Mouse (Mus musculus): ENCODE data around the gene Adamts4. TPM values are rescaled to one million over a fixed set of nuclear protein-coding genes. Genes with fewer than 3 reads are reported as not detected.
A peak's percentile ranks its signal among the peaks of the same experiment; 100 is the strongest.

The Adamts4 gene
- polyA plus RNA-seq, 1 experiment from 2014 or later, result 2.5 TPM

GRCm38 (mm10) chr1:171216241-171216955 is 33.8 kb upstream of the Adamts4 start:
- no peak for DNase-seq (ENCODE audit: low spot score)
- H3K27me3 ChIP-seq (replicated peaks; ENCODE audit: control insufficient read depth, insufficient read depth, low read length), result no peaks in the 10 kb centered on the region
- no peak overlapping the region for H3K4me2 ChIP-seq (ENCODE audit: low read length)
- no peak overlapping the region for H3K27ac ChIP-seq (ENCODE audit: low read depth, low read length)
- peaks cover 23% of the 10 kb centered on the region for H3K36me3 ChIP-seq (ENCODE audit: control insufficient read depth, insufficient read depth, low read length)
- H3K9me3 ChIP-seq (replicated peaks; ENCODE audit: control insufficient read depth, low read length), result no peaks in the 10 kb centered on the region
- 89% methylated on average over 18 of the region's 18 CpGs for WGBS
- H3K4me1 ChIP-seq (ENCODE audit: control insufficient read depth, insufficient read depth, low read length), result peaks cover 2% of the 10 kb centered on the region
- no peak overlapping the region for H3K9ac ChIP-seq (ENCODE audit: low read length)
- no peak for ATAC-seq
- no peak overlapping the region for H3K4me3 ChIP-seq (ENCODE audit: low read depth, low read length)

- Histone ChIP-seq H3K36me3 (ENCODE audit: control insufficient read depth, insufficient read depth, low read length) (peaks cover 23% of the 10 kb centered on the region), H3K4me3 (ENCODE audit: low read depth, low read length) (peak overlapping the region; percentile 16; the same call in 1 of the 2 replicates), H3K9ac (ENCODE audit: low read length) (no peak overlapping the region), H3K27ac (ENCODE audit: low read depth, low read length) (no peak overlapping the region), H3K27me3 (replicated peaks; ENCODE audit: control insufficient read depth, insufficient read depth, low read length) (no peaks in the 10 kb centered on the region), H3K9me3 (replicated peaks; ENCODE audit: control insufficient read depth, low read length) (no peaks in the 10 kb centered on the region), H3K4me1 (ENCODE audit: control insufficient read depth, insufficient read depth, low read length) (peaks cover 6% of the 10 kb centered on the region), H3K4me2 (ENCODE audit: low read length) (peak overlapping the region; percentile 85)
- peak; percentile 89 for DNase-seq (ENCODE audit: low spot score)
- peak; percentile 10; the same call in 1 of the 2 replicates for ATAC-seq
- 8% methylated on average over 10 of the region's 10 CpGs for WGBS
Measured at GRCm38 (mm10) chr1:171220871-171221270, 29.4 kb upstream of the Adamts4 start.

GRCm38 (mm10) chr1:171221281-171222193 is 28.7 kb upstream of the Adamts4 start:
- 8% methylated on average over 22 of the region's 22 CpGs for WGBS
- ATAC-seq, result no peak; the same call in 1 of the 2 replicates
- H3K4me1 ChIP-seq (ENCODE audit: control insufficient read depth, insufficient read depth, low read length), result peaks cover 6% of the 10 kb centered on the region
- peak overlapping the region; percentile 60 for H3K4me3 ChIP-seq (ENCODE audit: low read depth, low read length)
- no peaks in the 10 kb centered on the region for H3K27me3 ChIP-seq (replicated peaks; ENCODE audit: control insufficient read depth, insufficient read depth, low read length)
- H3K4me2 ChIP-seq (ENCODE audit: low read length), result peak overlapping the region; percentile 85
- no peak overlapping the region for H3K27ac ChIP-seq (ENCODE audit: low read depth, low read length)
- H3K36me3 ChIP-seq (ENCODE audit: control insufficient read depth, insufficient read depth, low read length), result peaks cover 23% of the 10 kb centered on the region
- no peak for DNase-seq (ENCODE audit: low spot score)
- H3K9me3 ChIP-seq (replicated peaks; ENCODE audit: control insufficient read depth, low read length), result no peaks in the 10 kb centered on the region
- H3K9ac ChIP-seq (ENCODE audit: low read length), result peak overlapping the region; percentile 68

- peaks cover 6% of the 10 kb centered on the region for H3K4me1 ChIP-seq (ENCODE audit: control insufficient read depth, insufficient read depth, low read length)
- H3K9ac ChIP-seq (ENCODE audit: low read length), result peak within 1 kb of the TSS; percentile 68
- no peaks in the 10 kb centered on the region for H3K9me3 ChIP-seq (replicated peaks; ENCODE audit: control insufficient read depth, low read length)
- H3K4me2 ChIP-seq (ENCODE audit: low read length), result peak within 1 kb of the TSS; percentile 85
- no peak within 1 kb of the TSS for H3K27ac ChIP-seq (ENCODE audit: low read depth, low read length)
- ATAC-seq, result peak; percentile 97
- H3K4me3 ChIP-seq (ENCODE audit: low read depth, low read length), result peak within 1 kb of the TSS; percentile 60
- H3K36me3 ChIP-seq (ENCODE audit: control insufficient read depth, insufficient read depth, low read length), result peaks cover 23% of the 10 kb centered on the region
- peak; percentile 99 for DNase-seq (ENCODE audit: low spot score)
- WGBS, result 2% methylated on average over 28 of the region's 28 CpGs
- no peaks in the 10 kb centered on the region for H3K27me3 ChIP-seq (replicated peaks; ENCODE audit: control insufficient read depth, insufficient read depth, low read length)
Measured at GRCm38 (mm10) chr1:171222238-171223155, 27.7 kb upstream of the Adamts4 start, which contains the start of gene Tomm40l. TSS of gene Tomm40l (minus strand) at chr1:171222514.

- Histone ChIP-seq H3K9me3 (replicated peaks; ENCODE audit: control insufficient read depth, low read length) (no peaks in the 10 kb centered on the region), H3K4me3 (ENCODE audit: low read depth, low read length) (peak overlapping the region; percentile 60; the same call in 1 of the 2 replicates), H3K27me3 (replicated peaks; ENCODE audit: control insufficient read depth, insufficient read depth, low read length) (no peaks in the 10 kb centered on the region), H3K4me1 (ENCODE audit: control insufficient read depth, insufficient read depth, low read length) (peaks cover 6% of the 10 kb centered on the region), H3K27ac (ENCODE audit: low read depth, low read length) (no peak overlapping the region), H3K4me2 (ENCODE audit: low read length) (peak overlapping the region; percentile 85), H3K36me3 (ENCODE audit: control insufficient read depth, insufficient read depth, low read length) (peaks cover 20% of the 10 kb centered on the region), H3K9ac (ENCODE audit: low read length) (peak overlapping the region; percentile 22; the same call in 1 of the 2 replicates)
- WGBS, result 82% methylated on average over 6 of the region's 6 CpGs
- DNase-seq (ENCODE audit: low spot score) (no peak), ATAC-seq (no peak)
Measured at GRCm38 (mm10) chr1:171223168-171223567, 27.1 kb upstream of the Adamts4 start.

- Histone ChIP-seq H3K27me3 (replicated peaks; ENCODE audit: control insufficient read depth, insufficient read depth, low read length) (no peaks in the 10 kb centered on the region), H3K4me2 (ENCODE audit: low read length) (no peak overlapping the region), H3K4me1 (ENCODE audit: control insufficient read depth, insufficient read depth, low read length) (peaks cover 6% of the 10 kb centered on the region), H3K9ac (ENCODE audit: low read length) (no peak overlapping the region), H3K36me3 (ENCODE audit: control insufficient read depth, insufficient read depth, low read length) (peaks cover 15% of the 10 kb centered on the region), H3K9me3 (replicated peaks; ENCODE audit: control insufficient read depth, low read length) (no peaks in the 10 kb centered on the region), H3K27ac (ENCODE audit: low read depth, low read length) (no peak overlapping the region), H3K4me3 (ENCODE audit: low read depth, low read length) (no peak overlapping the region)
- ATAC-seq (no peak), DNase-seq (ENCODE audit: low spot score) (no peak)
- WGBS, result 89% methylated on average over 2 of the region's 2 CpGs
Measured at GRCm38 (mm10) chr1:171223796-171224195, 26.4 kb upstream of the Adamts4 start.

GRCm38 (mm10) chr1:171224857-171225256 is 25.4 kb upstream of the Adamts4 start, which contains the start of gene Apoa2:
TSS of gene Apoa2 (plus strand) at chr1:171225054.
- H3K27ac ChIP-seq (ENCODE audit: low read depth, low read length), result no peak within 1 kb of the TSS
- WGBS, result 77% methylated on average over 5 of the region's 5 CpGs
- H3K27me3 ChIP-seq (replicated peaks; ENCODE audit: control insufficient read depth, insufficient read depth, low read length), result no peaks in the 10 kb centered on the region
- H3K4me1 ChIP-seq (ENCODE audit: control insufficient read depth, insufficient read depth, low read length), result peaks cover 6% of the 10 kb centered on the region
- ATAC-seq, result no peak
- no peak within 1 kb of the TSS for H3K4me2 ChIP-seq (ENCODE audit: low read length)
- H3K9me3 ChIP-seq (replicated peaks; ENCODE audit: control insufficient read depth, low read length), result no peaks in the 10 kb centered on the region
- H3K4me3 ChIP-seq (ENCODE audit: low read depth, low read length), result no peak within 1 kb of the TSS
- peaks cover 6% of the 10 kb centered on the region; the same call in 1 of the 2 replicates for H3K36me3 ChIP-seq (ENCODE audit: control insufficient read depth, insufficient read depth, low read length)
- no peak within 1 kb of the TSS for H3K9ac ChIP-seq (ENCODE audit: low read length)
- no peak for DNase-seq (ENCODE audit: low spot score)

GRCm38 (mm10) chr1:171226780-171227179 is 23.4 kb upstream of the Adamts4 start:
- Histone ChIP-seq H3K36me3 (ENCODE audit: control insufficient read depth, insufficient read depth, low read length) (no peaks in the 10 kb centered on the region), H3K9ac (ENCODE audit: low read length) (no peak overlapping the region), H3K4me1 (ENCODE audit: control insufficient read depth, insufficient read depth, low read length) (peaks cover under 1% of the 10 kb centered on the region; the same call in 1 of the 2 replicates), H3K4me2 (ENCODE audit: low read length) (no peak overlapping the region), H3K4me3 (ENCODE audit: low read depth, low read length) (no peak overlapping the region), H3K27me3 (replicated peaks; ENCODE audit: control insufficient read depth, insufficient read depth, low read length) (no peaks in the 10 kb centered on the region), H3K27ac (ENCODE audit: low read depth, low read length) (no peak overlapping the region), H3K9me3 (replicated peaks; ENCODE audit: control insufficient read depth, low read length) (no peaks in the 10 kb centered on the region)
- WGBS, result 35% methylated on average over 4 of the region's 4 CpGs
- DNase-seq (ENCODE audit: low spot score) (no peak), ATAC-seq (no peak)

All from forebrain, embryonic 14.5 days (tissue).